ENCODE assay signal across 8 mouse cellular contexts in genomic region chr12:98212457-98213175, GRCm38 (mm10). TPM values are rescaled to one million over a fixed set of nuclear protein-coding genes. Genes with fewer than 3 reads are reported as not detected.
DNase-seq lines count a peak whose midpoint lies in the region; ATAC-seq and TF ChIP-seq lines count a peak whose summit lies in the region.

No protein-coding gene starts in this region.

- peak; percentile 65 for ATAC-seq in Patski
- ATAC-seq in hindbrain, embryonic 14.5 days (ENCODE audit: low FRiP score), result peak; percentile 74
- ATAC-seq in lung, embryonic 16.5 days (ENCODE audit: low read depth), result 0 out of 2 replicates have a peak, but pooled peaks have one; percentile 45

- H3K9ac ChIP-seq in liver, adult 2 months (ENCODE audit: low read depth, low read length), result no peak overlapping the region
- H3K9ac ChIP-seq in hindbrain, embryonic 14.5 days, result no peak overlapping the region
- no peak overlapping the region for H3K9ac ChIP-seq in lung, embryonic 16.5 days (ENCODE audit: low read length)

- no peak overlapping the region for H3K4me2 ChIP-seq in hindbrain, embryonic 14.5 days (replicated peaks)
- H3K4me2 ChIP-seq in lung, embryonic 16.5 days (ENCODE audit: low read depth, low read length), result no peak overlapping the region

- CTCF ChIA-PET in Patski (lab: Charles Lee), result interaction anchor here (0.7 to 3.8 kb wide), 5 partner anchors 13 to 70 kb away, joined by 3 to 14 read pairs (median 4); no protein-coding TSS in a partner anchor

- in situ Hi-C loops in Patski (cut with MboI; ENCODE audit: low pct_unique_long_range_greater_than_20kb), result loop anchor here (10.0 kb wide), 1 partner anchor 132 kb away; no protein-coding TSS in a partner anchor

- no peak overlapping the region for H3K27ac ChIP-seq in liver, adult 2 months (replicated peaks; ENCODE audit: insufficient read depth, low read depth, low read length)
- H3K27ac ChIP-seq in hindbrain, embryonic 14.5 days, result no peak overlapping the region
- H3K27ac ChIP-seq in lung, embryonic 16.5 days (ENCODE audit: low read length), result no peak overlapping the region

- no peaks in the 10 kb centered on the region for H3K79me2 ChIP-seq in liver, adult 2 months (ENCODE audit: control insufficient read depth, insufficient read depth, low read length)

- TF ChIP-seq POLR2A in liver, adult 2 months (IDR thresholded peaks at IDR 0.05; ENCODE audit: extremely low read depth, insufficient read depth, low read length), result no peak

- H3K27me3 ChIP-seq in liver, adult 2 months (ENCODE audit: control insufficient read depth, insufficient read depth, low read length), result no peaks in the 10 kb centered on the region
- no peaks in the 10 kb centered on the region for H3K27me3 ChIP-seq in Patski
- no peaks in the 10 kb centered on the region for H3K27me3 ChIP-seq in hindbrain, embryonic 14.5 days (ENCODE audit: control insufficient read depth, insufficient read depth, low read length)
- H3K27me3 ChIP-seq in lung, embryonic 16.5 days (ENCODE audit: control insufficient read depth, insufficient read depth, low read depth, low read length), result no peaks in the 10 kb centered on the region

- peak; percentile 55 for TF ChIP-seq CTCF in liver, adult 2 months (IDR thresholded peaks at IDR 0.05; ENCODE audit: low read depth, low read length)
- peak; percentile 76 for TF ChIP-seq CTCF in Patski (IDR thresholded peaks at IDR 0.05)

- no peaks in the 10 kb centered on the region for H3K4me1 ChIP-seq in liver, adult 2 months (ENCODE audit: control insufficient read depth, insufficient read depth, low read length)
- H3K4me1 ChIP-seq in hindbrain, embryonic 14.5 days (replicated peaks; ENCODE audit: control insufficient read depth, insufficient read depth, low read length), result 0 out of 2 replicates have a peak, but pooled peaks cover 7% of the 10 kb centered on the region
- no peaks in the 10 kb centered on the region for H3K4me1 ChIP-seq in lung, embryonic 16.5 days (replicated peaks; ENCODE audit: control insufficient read depth, insufficient read depth, low read length)

- H3K9me3 ChIP-seq in hindbrain, embryonic 14.5 days (ENCODE audit: control insufficient read depth, low read length), result no peaks in the 10 kb centered on the region
- H3K9me3 ChIP-seq in lung, embryonic 16.5 days (ENCODE audit: control insufficient read depth, low read length), result no peaks in the 10 kb centered on the region

- peaks cover 8% of the 10 kb centered on the region; the same call in 1 of the 2 replicates for H3K36me3 ChIP-seq in liver, adult 2 months (ENCODE audit: control insufficient read depth, insufficient read depth, low read length)
- peaks cover 3% of the 10 kb centered on the region; the same call in 1 of the 2 replicates for H3K36me3 ChIP-seq in hindbrain, embryonic 14.5 days (replicated peaks; ENCODE audit: control insufficient read depth, insufficient read depth)
- H3K36me3 ChIP-seq in lung, embryonic 16.5 days (ENCODE audit: control insufficient read depth, insufficient read depth, low read length), result no peaks in the 10 kb centered on the region

- 89% methylated on average over 13 of the region's 13 CpGs for WGBS in liver, adult 2 months
- WGBS in hindbrain, embryonic 14.5 days, result 91% methylated on average over 13 of the region's 13 CpGs
- 89% methylated on average over 13 of the region's 13 CpGs for WGBS in lung, embryonic 16.5 days

- no peak overlapping the region for H3K4me3 ChIP-seq in liver, adult 2 months (ENCODE audit: insufficient read depth, low read depth, low read length)
- H3K4me3 ChIP-seq in hindbrain, embryonic 14.5 days (replicated peaks; ENCODE audit: low read length), result no peak overlapping the region
- H3K4me3 ChIP-seq in lung, embryonic 16.5 days (ENCODE audit: low read length), result no peak overlapping the region

- peak; percentile 42 for DNase-seq in liver, adult 2 months (ENCODE audit: extremely low read depth, low read depth, low spot score)
- DNase-seq in liver (no peak), Patski (ENCODE audit: low read depth, low spot score) (no peak)
- peak; percentile 53 for DNase-seq in embryo, embryonic 11 days
- DNase-seq in hindbrain, embryonic 14.5 days (ENCODE audit: low spot score), result peak; percentile 75
- DNase-seq in retina, postnatal 7 days (ENCODE audit: low read depth, low spot score), result peak; percentile 24
- no peak for DNase-seq in urinary bladder, postnatal 10 days (ENCODE audit: low spot score)

- POLR2A ChIA-PET in Patski (lab: Charles Lee), result no interaction called here

RNA-seq across cellular contexts. Expression of gene Galc, which starts 46.6 kb away (rescaled TPM):
- 4.5 and 4.7 TPM in 2 replicates for total RNA-seq in liver, adult 2 months (2014; rRNA removed)
- polyA plus RNA-seq in liver, adult 2 months (2012; rRNA removed), result 2.8 and 3.5 TPM in 2 replicates
- 60.4 TPM for polyA plus RNA-seq in Patski (2021)
- polyA plus RNA-seq in hindbrain, embryonic 14.5 days (2014; fragmentation: Nextera tagmentation; extraction: Ambion mirVana), result 13.8 TPM in 2 replicates
- polyA plus RNA-seq in lung, embryonic 16.5 days (2015; fragmentation: Nextera tagmentation; extraction: Ambion mirVana), result 9.8 and 10.4 TPM in 2 replicates

RNA-seq across cellular contexts. Expression of gene Gpr65, which starts 55.8 kb away (rescaled TPM):
- total RNA-seq in liver, adult 2 months (2014; rRNA removed), result 1.8 and 1.9 TPM in 2 replicates
- 0.58 and 1.0 TPM in 2 replicates for polyA plus RNA-seq in liver, adult 2 months (2012; rRNA removed)
- not detected for polyA plus RNA-seq in Patski (2021)
- polyA plus RNA-seq in hindbrain, embryonic 14.5 days (2014; fragmentation: Nextera tagmentation; extraction: Ambion mirVana), result 0.35 and 0.48 TPM in 2 replicates
- polyA plus RNA-seq in lung, embryonic 16.5 days (2015; fragmentation: Nextera tagmentation; extraction: Ambion mirVana), result 1.6 and 1.8 TPM in 2 replicates

Comparison
In these comparisons a context has a peak if more than half of its experiments do, and no peak if none do; other contexts are left out.
1. DNase-seq: peak in liver, adult 2 months (single experiment), embryo, embryonic 11 days (single experiment), hindbrain, embryonic 14.5 days (single experiment) and retina, postnatal 7 days (single experiment); none in liver (single experiment), Patski (single experiment) and urinary bladder, postnatal 10 days (single experiment).
2. Peak in every context shown above with its lines, with median percentiles within 50 percentile points of each other: ATAC-seq.